Mouse (Mus musculus) forebrain, embryonic 11.5 days (tissue): Measurements from ENCODE around the gene Smim12. TPM values are rescaled to one million over a fixed set of nuclear protein-coding genes. Genes with fewer than 3 reads are reported as not detected.

Experiments
- ATAC-seq: fragments of 200-750 bp; cut with Nextera tagmentation; replicated peaks from 2 replicates; pipeline ENCODE4 v1.8.0; 2017; ENCODE audit warnings: moderate TSS enrichment; ENCODE audit not compliant: low FRiP score
- DNase-seq: peaks from one replicate; pipeline ENCODE4 v3.0.0-alpha.2; 2017; ENCODE audit warnings: low spot score
- H3K27ac ChIP-seq: fragments of 300-500 bp; sonication (generic); 2 replicates; pipeline ENCODE4 v1.5.1; 2014; ENCODE audit warnings: low read depth, low read length
- H3K27me3 ChIP-seq: fragments of 300-500 bp; sonication (generic); 2 replicates; pipeline ENCODE4 v1.6.1; 2014; ENCODE audit warnings: mild to moderate bottlenecking, low read length, mixed read lengths; ENCODE audit not compliant: control insufficient read depth, insufficient read depth
- H3K36me3 ChIP-seq: fragments of 300-500 bp; sonication (generic); 2 replicates; pipeline ENCODE4 v1.6.1; 2014; ENCODE audit warnings: mild to moderate bottlenecking, low read length, moderate library complexity, mixed read lengths; ENCODE audit not compliant: control insufficient read depth, insufficient read depth
- H3K4me1 ChIP-seq: fragments of 300-500 bp; sonication (generic); replicated peaks from 2 replicates; pipeline ENCODE4 v1.6.1; 2014; ENCODE audit warnings: low read length, mixed read lengths; ENCODE audit not compliant: control insufficient read depth, insufficient read depth
- H3K4me2 ChIP-seq: fragments of 300-500 bp; sonication (generic); 2 replicates; pipeline ENCODE4 v1.6.1; 2014; ENCODE audit warnings: low read depth, mild to moderate bottlenecking, low read length, moderate library complexity, mixed read lengths; ENCODE audit not compliant: severe bottlenecking
- H3K4me3 ChIP-seq: fragments of 300-500 bp; sonication (generic); 2 replicates; pipeline ENCODE4 v1.5.1; 2014; ENCODE audit warnings: low read depth, low read length
- H3K9ac ChIP-seq: fragments of 300-500 bp; sonication (generic); 2 replicates; pipeline ENCODE4 v1.6.1; 2014; ENCODE audit warnings: low read length
- H3K9me3 ChIP-seq: fragments of 300-500 bp; sonication (generic); 2 replicates; pipeline ENCODE4 v1.6.1; 2016; ENCODE audit warnings: low read length, mixed read lengths; ENCODE audit not compliant: control insufficient read depth
- WGBS: fragments of 180-500 bp; shearing (Covaris S2); extraction: QIAGEN DNeasy Blood & Tissue Kit; methylation state at CpG from one replicate; pipeline ENCODE4 v1.1.7; 2014; 5-methylcytosine and 5-hydroxymethylcytosine counted together
- polyA plus RNA-seq: library from polyadenylated mRNA; unstranded; fragments of >200 nt; fragmentation: Nextera tagmentation; extraction: Ambion mirVana; gene quantifications from 2 replicates; pipeline ENCODE4 v1.2.1, GENCODE M21; 2014

The Smim12 gene
- polyA plus RNA-seq, 1 experiment from 2014 or later = 54.5 TPM

DNA sequence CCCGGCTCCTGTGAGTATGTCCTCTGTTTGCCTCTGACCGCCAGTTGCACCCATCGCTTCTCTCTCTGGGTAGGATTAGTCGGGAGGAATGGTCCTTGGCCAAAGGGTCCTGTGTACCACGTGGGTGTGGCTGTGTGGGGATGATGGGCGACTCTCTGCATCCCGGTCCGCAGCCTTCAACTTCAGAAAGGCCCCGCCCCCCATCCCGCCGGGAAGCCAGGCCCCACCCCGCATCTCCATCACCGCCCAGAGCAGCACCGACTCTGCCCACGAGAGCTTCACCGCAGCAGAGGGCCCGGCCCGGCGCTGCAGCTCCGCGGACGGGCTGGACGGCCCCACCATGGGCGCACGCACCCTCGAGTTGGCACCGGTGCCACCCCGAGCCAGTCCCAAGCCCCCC is 29.1 kb upstream of the Smim12 start:
- Histone ChIP-seq H3K4me3 (no peak overlapping the region), H3K27ac (no peak overlapping the region), H3K4me2 (peak overlapping the region; percentile 37), H3K27me3 (peaks cover 9% of the 10 kb centered on the region; the same call in 1 of the 2 replicates), H3K9ac (no peak overlapping the region), H3K4me1 (0 out of 2 replicates have a peak, but pooled peaks cover 2% of the 10 kb centered on the region), H3K9me3 (no peaks in the 10 kb centered on the region), H3K36me3 (no peaks in the 10 kb centered on the region)
- 0 out of 2 replicates have a peak, but pooled peaks have one; percentile 15 for ATAC-seq
- 12% methylated on average over 28 of the region's 28 CpGs for WGBS
- DNase-seq = no peak

DNA sequence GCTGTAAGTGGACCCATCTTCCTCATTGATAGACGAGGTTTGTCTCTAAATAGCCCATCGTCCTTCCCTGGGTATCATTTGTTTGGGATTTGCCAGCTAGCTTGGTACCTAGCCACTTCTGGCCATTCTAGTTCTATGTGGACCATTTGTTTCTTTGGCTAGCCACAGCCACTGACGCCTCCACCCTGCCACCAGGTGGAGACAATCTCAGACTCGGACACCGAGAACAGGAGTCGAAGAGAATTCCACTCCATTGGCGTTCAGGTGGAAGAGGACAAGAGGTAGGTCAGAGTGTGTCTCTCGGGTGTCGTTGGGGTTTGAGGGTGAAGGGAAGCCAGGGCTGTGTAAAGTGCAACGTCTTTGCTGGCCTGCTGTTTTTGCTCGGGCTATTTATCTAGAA is 28.5 kb upstream of the Smim12 start:
- WGBS = 66% methylated on average over 11 of the region's 11 CpGs
- no peak overlapping the region for H3K4me3 ChIP-seq
- no peak for DNase-seq

DNA sequence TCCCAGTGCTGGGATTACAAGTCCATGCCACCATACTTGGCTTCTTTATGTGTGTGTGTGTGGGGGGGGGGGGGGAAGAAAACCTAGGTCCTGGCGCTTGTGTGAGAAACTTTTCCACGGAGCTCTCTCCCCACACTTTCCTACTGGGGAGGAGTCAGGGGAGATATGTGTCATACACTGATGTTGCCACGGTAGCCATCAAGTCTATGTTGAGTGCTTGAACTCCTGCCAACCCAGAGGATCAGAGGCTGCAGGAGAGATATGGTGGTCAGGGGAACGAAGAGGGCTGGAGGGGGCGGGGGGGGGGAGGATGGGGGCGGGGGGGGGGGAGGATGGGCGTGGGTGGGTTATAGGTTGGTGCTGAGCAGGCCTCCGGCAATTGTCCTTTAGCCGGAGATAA is 27.8 kb upstream of the Smim12 start:
- no peak overlapping the region for H3K9ac ChIP-seq
- 86% methylated on average over 5 of the region's 9 CpGs for WGBS
- no peaks in the 10 kb centered on the region for H3K36me3 ChIP-seq
- H3K9me3 ChIP-seq = no peaks in the 10 kb centered on the region
- H3K27me3 ChIP-seq = peaks cover 9% of the 10 kb centered on the region; the same call in 1 of the 2 replicates
- 0 out of 2 replicates have a peak, but pooled peaks cover 2% of the 10 kb centered on the region for H3K4me1 ChIP-seq
- DNase-seq (no peak), ATAC-seq (no peak)
- H3K4me3 ChIP-seq = no peak overlapping the region
- H3K4me2 ChIP-seq = no peak overlapping the region
- no peak overlapping the region for H3K27ac ChIP-seq

More for the DNA sequence above, 28.5 kb upstream of the Smim12 start:
- Histone ChIP-seq H3K9ac (no peak overlapping the region), H3K9me3 (no peaks in the 10 kb centered on the region), H3K4me1 (0 out of 2 replicates have a peak, but pooled peaks cover 2% of the 10 kb centered on the region), H3K27me3 (peaks cover 9% of the 10 kb centered on the region; the same call in 1 of the 2 replicates), H3K4me2 (no peak overlapping the region), H3K36me3 (no peaks in the 10 kb centered on the region), H3K27ac (no peak overlapping the region)
- no peak for ATAC-seq

DNA sequence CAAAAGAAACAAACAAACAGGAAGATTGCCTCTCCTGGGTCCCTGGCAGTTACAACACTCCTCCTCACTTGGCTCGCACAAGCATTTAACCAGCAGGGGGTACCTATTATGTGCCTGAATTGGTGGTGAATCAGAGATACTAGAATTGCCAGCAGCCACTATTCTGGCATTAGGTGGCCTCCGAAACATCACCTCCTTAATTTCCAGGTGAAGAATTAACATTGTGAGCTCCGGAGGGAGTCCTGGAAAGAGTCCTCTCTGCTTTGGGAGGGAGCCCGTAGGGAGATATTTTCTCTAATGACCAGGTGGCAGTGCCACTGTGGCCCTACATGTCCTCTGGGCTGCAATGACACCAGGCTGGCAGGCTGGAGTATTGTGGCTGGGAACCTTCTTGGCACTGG is 27.3 kb upstream of the Smim12 start:
- H3K4me2 ChIP-seq = no peak overlapping the region
- H3K4me3 ChIP-seq = no peak overlapping the region
- H3K9ac ChIP-seq = no peak overlapping the region
- no peaks in the 10 kb centered on the region for H3K9me3 ChIP-seq
- peaks cover 9% of the 10 kb centered on the region; the same call in 1 of the 2 replicates for H3K27me3 ChIP-seq
- 0 out of 2 replicates have a peak, but pooled peaks cover 2% of the 10 kb centered on the region for H3K4me1 ChIP-seq
- H3K27ac ChIP-seq = no peak overlapping the region
- DNase-seq (no peak), ATAC-seq (no peak)
- no peaks in the 10 kb centered on the region for H3K36me3 ChIP-seq
- WGBS = 75% methylated on average over 4 of the region's 4 CpGs

DNA sequence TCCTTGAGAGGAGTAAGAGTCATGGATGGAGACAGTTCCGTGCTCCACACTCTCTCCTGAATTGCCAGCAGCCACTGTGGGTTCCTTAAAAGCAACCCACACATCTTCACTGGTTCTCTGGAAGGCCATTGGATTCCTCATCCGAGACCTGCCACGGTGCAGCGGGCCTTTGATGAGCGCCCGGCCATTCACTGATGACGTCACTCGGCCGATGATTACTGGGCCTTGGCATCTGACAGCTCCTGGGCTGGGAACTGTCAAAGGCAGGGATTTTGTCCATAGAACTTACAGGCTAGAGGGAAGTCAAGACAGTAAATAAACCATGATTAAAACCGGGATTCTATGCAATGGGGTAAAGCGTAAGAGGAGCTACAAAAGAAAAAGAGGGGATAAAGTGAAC is 26.5 kb upstream of the Smim12 start:
- Histone ChIP-seq H3K4me2 (no peak overlapping the region), H3K27ac (no peak overlapping the region), H3K4me3 (no peak overlapping the region), H3K36me3 (no peaks in the 10 kb centered on the region), H3K9me3 (no peaks in the 10 kb centered on the region), H3K9ac (no peak overlapping the region), H3K27me3 (peaks cover 9% of the 10 kb centered on the region; the same call in 1 of the 2 replicates), H3K4me1 (0 out of 2 replicates have a peak, but pooled peaks cover 2% of the 10 kb centered on the region)
- ATAC-seq (no peak), DNase-seq (no peak)
- WGBS = 65% methylated on average over 11 of the region's 11 CpGs

DNA sequence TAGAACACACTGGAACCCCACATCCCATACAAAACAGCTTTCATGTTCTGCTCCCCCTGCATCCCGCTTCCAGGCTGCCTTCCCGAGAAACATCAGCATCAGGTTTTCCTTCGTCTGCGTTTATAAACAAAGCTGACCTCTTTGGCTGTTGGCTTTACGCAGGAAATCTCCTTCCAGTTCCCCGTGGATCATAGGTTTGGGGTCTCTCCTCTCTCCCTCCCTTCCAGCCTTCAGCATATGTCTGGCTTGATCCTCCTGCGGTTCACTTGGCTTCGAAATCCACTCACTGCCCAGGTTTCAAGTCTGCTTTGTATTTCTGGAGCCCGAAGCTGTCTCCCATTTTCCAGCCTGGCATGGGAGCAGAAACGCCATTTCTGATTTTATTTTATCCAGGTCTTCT is 20.3 kb upstream of the Smim12 start:
- Histone ChIP-seq H3K9ac (no peak overlapping the region), H3K9me3 (no peaks in the 10 kb centered on the region), H3K27me3 (peaks cover 22% of the 10 kb centered on the region), H3K4me3 (no peak overlapping the region), H3K4me2 (no peak overlapping the region), H3K4me1 (peaks cover 6% of the 10 kb centered on the region; the same call in 1 of the 2 replicates), H3K36me3 (no peaks in the 10 kb centered on the region), H3K27ac (no peak overlapping the region)
- ATAC-seq (no peak), DNase-seq (no peak)
- WGBS = 42% methylated on average over 10 of the region's 10 CpGs

DNA sequence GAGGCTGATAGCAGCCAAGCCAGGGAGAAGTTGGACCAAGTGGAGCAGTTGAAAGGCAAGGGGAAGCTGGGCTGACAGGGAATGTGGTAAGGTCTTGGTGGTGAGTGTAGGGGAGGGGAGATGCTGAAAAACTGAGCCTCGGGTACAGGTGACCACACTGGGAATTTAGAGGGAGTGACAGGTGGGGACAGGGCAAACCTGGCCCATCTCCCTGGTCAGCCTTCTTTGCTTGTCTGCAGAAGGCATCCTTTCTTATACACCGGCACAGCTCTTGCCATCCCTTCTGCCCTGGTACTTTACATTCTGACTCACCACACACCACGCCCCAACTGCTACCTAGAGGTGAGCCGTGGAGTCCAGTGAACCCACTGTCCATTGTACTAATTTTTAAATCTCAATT is 19.8 kb upstream of the Smim12 start:
- Histone ChIP-seq H3K4me1 (peaks cover 6% of the 10 kb centered on the region; the same call in 1 of the 2 replicates), H3K36me3 (no peaks in the 10 kb centered on the region), H3K27me3 (peaks cover 22% of the 10 kb centered on the region), H3K9ac (no peak overlapping the region), H3K9me3 (no peaks in the 10 kb centered on the region), H3K4me3 (no peak overlapping the region), H3K27ac (no peak overlapping the region), H3K4me2 (no peak overlapping the region)
- WGBS = 39% methylated on average over 4 of the region's 4 CpGs
- DNase-seq (no peak), ATAC-seq (no peak)

DNA sequence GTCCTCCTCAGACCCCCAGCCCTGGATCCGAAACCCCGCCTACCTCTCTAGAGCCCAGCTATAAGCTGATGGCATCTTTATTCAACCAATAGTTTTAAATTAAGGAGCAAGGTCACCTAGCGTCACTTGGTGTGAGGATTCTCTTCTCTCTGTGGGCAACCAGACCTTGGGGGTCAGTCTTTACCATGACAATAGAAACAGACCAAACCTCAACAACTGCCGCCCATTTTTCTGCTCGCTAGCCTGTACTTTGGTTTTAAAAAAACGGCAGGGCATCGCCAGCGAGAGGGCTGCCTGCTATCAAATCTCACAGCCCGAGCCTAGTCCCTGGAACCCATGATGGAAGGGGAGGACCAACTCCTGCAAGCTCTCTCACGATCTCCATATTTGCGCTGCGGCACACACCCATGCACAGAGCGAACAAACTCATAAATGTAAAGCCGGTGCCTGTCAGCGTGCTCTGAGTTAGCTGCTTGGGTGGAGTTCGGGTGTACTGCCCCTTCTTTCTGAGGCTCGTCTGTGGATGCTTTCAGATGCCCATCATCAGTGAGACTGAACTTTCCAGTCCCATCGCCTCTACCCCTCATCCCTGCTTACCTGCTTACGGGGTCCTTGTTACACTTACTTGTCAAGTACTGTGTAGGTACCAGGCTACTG is 19.0 kb upstream of the Smim12 start:
- Histone ChIP-seq H3K27me3 (peaks cover 22% of the 10 kb centered on the region), H3K9ac (0 out of 2 replicates have a peak overlapping the region, but pooled peaks have one; percentile 12), H3K4me3 (peak overlapping the region; percentile 2; the same call in 1 of the 2 replicates), H3K4me1 (peaks cover 6% of the 10 kb centered on the region; the same call in 1 of the 2 replicates), H3K9me3 (no peaks in the 10 kb centered on the region), H3K36me3 (no peaks in the 10 kb centered on the region), H3K27ac (no peak overlapping the region), H3K4me2 (peak overlapping the region; percentile 31; the same call in 1 of the 2 replicates)
- ATAC-seq (no peak), DNase-seq (no peak)
- WGBS = 10% methylated on average over 19 of the region's 19 CpGs

DNA sequence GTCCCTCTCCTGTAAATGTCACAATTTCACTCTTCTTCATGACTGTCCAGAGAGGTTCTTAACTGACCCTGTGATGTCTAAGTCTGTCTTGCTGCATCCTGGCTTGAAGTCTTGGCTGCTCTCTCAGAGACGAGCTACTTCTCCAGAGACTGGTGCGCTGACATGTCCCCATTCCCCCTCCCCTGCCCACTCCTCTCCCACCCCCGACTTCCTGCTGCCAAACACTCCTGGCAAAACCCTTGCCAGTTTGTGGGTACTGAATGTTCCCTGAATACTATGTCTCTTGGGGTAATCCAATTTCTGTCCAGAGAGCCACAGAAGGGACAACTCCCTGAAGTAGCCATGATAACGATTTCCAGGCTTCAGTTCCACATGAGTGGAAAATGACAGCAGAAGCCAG is 17.5 kb upstream of the Smim12 start:
- Histone ChIP-seq H3K4me3 (no peak overlapping the region), H3K27me3 (peaks cover 22% of the 10 kb centered on the region), H3K36me3 (no peaks in the 10 kb centered on the region), H3K9ac (no peak overlapping the region), H3K4me2 (no peak overlapping the region), H3K4me1 (peaks cover 6% of the 10 kb centered on the region; the same call in 1 of the 2 replicates), H3K27ac (no peak overlapping the region), H3K9me3 (no peaks in the 10 kb centered on the region)
- ATAC-seq = no peak
- WGBS = 60% methylated on average over 4 of the region's 4 CpGs
- no peak for DNase-seq
